Mouse (Mus musculus): ENCODE measurements around the gene Col4a5. TPM values are rescaled to one million over a fixed set of nuclear protein-coding genes. Genes with fewer than 3 reads are reported as not detected.

Gene Col4a5
- total RNA-seq, 2 experiments from 2014 or later: 5.0 to 6.5 TPM

Other genes with a start within 250 kb of the Col4a5 start
- under 1 TPM; 0.23 to 0.34 TPM for gene Col4a6, start 1.3 kb upstream of the Col4a5 start, total RNA-seq (2021)
- gene Irs4, start 249.9 kb downstream of the Col4a5 start, total RNA-seq (2021): under 1 TPM in 1 of 2 experiments, not detected in 1; 0.05 TPM

Data from gastrocnemius, postnatal 4 days (tissue).